Mouse (Mus musculus): ENCODE measurements around the gene Car5a. TPM values are rescaled to one million over a fixed set of nuclear protein-coding genes. Genes with fewer than 3 reads are reported as not detected.

Car5a gene
- total and polyA plus RNA-seq, 3 experiments: 0.08 TPM; not detected in 2

- no peak overlapping the region for H3K4me3 ChIP-seq (ENCODE audit: control insufficient read depth in 1 of 2, insufficient read depth in 1 of 2, low read depth in 2 of 2, low read length in 2 of 2)
- DNase-seq (ENCODE audit: low read depth, low spot score): peak; percentile 50
- no peak for TF ChIP-seq EP300 (IDR thresholded peaks at IDR 0.05; ENCODE audit: low read depth in 1 of 2, low read length in 2 of 2)
- TF ChIP-seq TBP (IDR thresholded peaks at IDR 0.05; ENCODE audit: low read depth, low read length): no peak
- TF ChIP-seq MYB (IDR thresholded peaks at IDR 0.05; ENCODE audit: low read depth, low read length): no peak
- no peak for TF ChIP-seq KAT2A (conservative IDR thresholded peaks at IDR 0.05; ENCODE audit: low read depth, low read length)
- no peak overlapping the region for H3K27ac ChIP-seq (ENCODE audit: control insufficient read depth, low read depth, low read length)
- H3K9ac ChIP-seq (ENCODE audit: control insufficient read depth, low read depth, low read length, poor library complexity, severe bottlenecking): no peak overlapping the region
- H3K27me3 ChIP-seq (ENCODE audit: control insufficient read depth in 1 of 2, insufficient read depth in 2 of 2, low read length in 2 of 2): no peaks in the 10 kb centered on the region
- peaks cover 0 to 9% of the 10 kb centered on the region in 2 experiments; a peak in 2 of 4 replicates for H3K36me3 ChIP-seq (ENCODE audit: control insufficient read depth in 1 of 2, insufficient read depth in 2 of 2, low read length in 2 of 2)
- H3K9me3 ChIP-seq (replicated peaks; ENCODE audit: insufficient read depth, low read length): no peaks in the 10 kb centered on the region
- H3K4me1 ChIP-seq (ENCODE audit: control insufficient read depth in 1 of 2, insufficient read depth in 2 of 2, low read length in 2 of 2): peaks cover 8 to 15% of the 10 kb centered on the region in 2 experiments
- H3K79me2 ChIP-seq (ENCODE audit: control insufficient read depth, insufficient read depth, low read length, poor library complexity): peaks cover 10% of the 10 kb centered on the region
Measured at GRCm38 (mm10) chr8:121911400-121911799, 33.3 kb downstream of the Car5a start.

GRCm38 (mm10) chr8:121909663-121910062 lies 35.0 kb downstream of the Car5a start:
- Histone ChIP-seq H3K4me3 (ENCODE audit: control insufficient read depth in 1 of 2, insufficient read depth in 1 of 2, low read depth in 2 of 2, low read length in 2 of 2) (peak overlapping the region; percentile 60 to 62; a peak in 3 of 4 replicates), H3K36me3 (ENCODE audit: control insufficient read depth in 1 of 2, insufficient read depth in 2 of 2, low read length in 2 of 2) (peaks cover 2 to 9% of the 10 kb centered on the region in 2 experiments), H3K9me3 (replicated peaks; ENCODE audit: insufficient read depth, low read length) (no peaks in the 10 kb centered on the region), H3K4me1 (ENCODE audit: control insufficient read depth in 1 of 2, insufficient read depth in 2 of 2, low read length in 2 of 2) (peaks cover 8 to 15% of the 10 kb centered on the region in 2 experiments), H3K9ac (ENCODE audit: control insufficient read depth, low read depth, low read length, poor library complexity, severe bottlenecking) (peak overlapping the region; percentile 69), H3K27ac (ENCODE audit: control insufficient read depth, low read depth, low read length) (peak overlapping the region; percentile 95), H3K27me3 (ENCODE audit: control insufficient read depth in 1 of 2, insufficient read depth in 2 of 2, low read length in 2 of 2) (no peaks in the 10 kb centered on the region), H3K79me2 (ENCODE audit: control insufficient read depth, insufficient read depth, low read length, poor library complexity) (peaks cover 28% of the 10 kb centered on the region)
- peak; percentile 89 for DNase-seq (ENCODE audit: low read depth, low spot score)
- no peak for TF ChIP-seq NRF1 (IDR thresholded peaks at IDR 0.05; ENCODE audit: insufficient read depth, low read depth, low read length, poor library complexity, severe bottlenecking)
- TF ChIP-seq GATA1 (IDR thresholded peaks at IDR 0.05; ENCODE audit: low read depth, low read length): peak; percentile 89
- TF ChIP-seq USF2 (IDR thresholded peaks at IDR 0.05; ENCODE audit: borderline replicate concordance in 1 of 2, insufficient read depth in 1 of 2, low read depth in 1 of 2, low read length in 2 of 2): no peak
- TF ChIP-seq SMC3 (IDR thresholded peaks at IDR 0.05; ENCODE audit: low read depth, low read length): peak; percentile 71
- TF ChIP-seq UBTF (IDR thresholded peaks at IDR 0.05; ENCODE audit: borderline replicate concordance, insufficient read depth, low read depth, low read length): no peak
- TF ChIP-seq HCFC1 (IDR thresholded peaks at IDR 0.05; ENCODE audit: low read depth, low read length): 0 out of 2 replicates have a peak, but pooled peaks have one; percentile 40
- TF ChIP-seq BHLHE40 (IDR thresholded peaks at IDR 0.05; ENCODE audit: borderline replicate concordance, low read depth, low read length): peak; percentile 91
- TF ChIP-seq SIN3A (IDR thresholded peaks at IDR 0.05; ENCODE audit: low read length): peak; percentile 82
- peak; percentile 85 for TF ChIP-seq ETS1 (IDR thresholded peaks at IDR 0.05; ENCODE audit: low read depth, low read length)
- TF ChIP-seq CTCF (IDR thresholded peaks at IDR 0.05 in 2 of 3, conservative IDR thresholded peaks at IDR 0.05 in 1 of 3; ENCODE audit: control insufficient read depth in 1 of 3, insufficient read depth in 1 of 3, low read depth in 2 of 3, low read length in 3 of 3, poor library complexity in 1 of 3, severe bottlenecking in 1 of 3): peak; percentile 40 to 94 (median 66)
- 0 out of 2 replicates have a peak, but pooled peaks have one; percentile 33 for TF ChIP-seq TBP (IDR thresholded peaks at IDR 0.05; ENCODE audit: low read depth, low read length)
- peak; percentile 88 for TF ChIP-seq TCF12 (IDR thresholded peaks at IDR 0.05; ENCODE audit: low read depth, low read length)
- TF ChIP-seq MEF2A (IDR thresholded peaks at IDR 0.05; ENCODE audit: extremely low read depth, insufficient replicate concordance, low read depth, low read length, poor library complexity, severe bottlenecking): peak; percentile 50; the same call in 1 of the 2 replicates
- TF ChIP-seq CHD2 (IDR thresholded peaks at IDR 0.05; ENCODE audit: low read length): no peak
- no peak for TF ChIP-seq KAT2A (conservative IDR thresholded peaks at IDR 0.05; ENCODE audit: low read depth, low read length)
- no peak for TF ChIP-seq POLR2AphosphoS2 (IDR thresholded peaks at IDR 0.05; ENCODE audit: low read length)
- TF ChIP-seq MXI1 (IDR thresholded peaks at IDR 0.05; ENCODE audit: low read depth, low read length): no peak
- peak; percentile 74 for TF ChIP-seq ZC3H11A (IDR thresholded peaks at IDR 0.05; ENCODE audit: low read depth, low read length)
- TF ChIP-seq TAL1 (IDR thresholded peaks at IDR 0.05; ENCODE audit: low read length): no peak
- no peak for TF ChIP-seq MYC (IDR thresholded peaks at IDR 0.05; ENCODE audit: low read depth, low read length)
- no peak for TF ChIP-seq ZKSCAN1 (IDR thresholded peaks at IDR 0.05; ENCODE audit: low read depth, low read length)
- TF ChIP-seq MYB (IDR thresholded peaks at IDR 0.05; ENCODE audit: low read depth, low read length): peak; percentile 88
- TF ChIP-seq USF1 (IDR thresholded peaks at IDR 0.05; ENCODE audit: low read depth, low read length): no peak
- no peak for TF ChIP-seq E2F4 (IDR thresholded peaks at IDR 0.05; ENCODE audit: borderline replicate concordance, low read depth, low read length)
- TF ChIP-seq EP300 (IDR thresholded peaks at IDR 0.05; ENCODE audit: low read depth in 1 of 2, low read length in 2 of 2): peak; percentile 81 to 93; a peak in 3 of 4 replicates
- peak; percentile 19; the same call in 1 of the 2 replicates for TF ChIP-seq ELF1 (IDR thresholded peaks at IDR 0.05; ENCODE audit: low read depth, low read length)
- peak; percentile 90 for TF ChIP-seq MAZ (IDR thresholded peaks at IDR 0.05; ENCODE audit: low read depth, low read length)
- peak; percentile 88 for TF ChIP-seq RAD21 (IDR thresholded peaks at IDR 0.05; ENCODE audit: low read depth, low read length)
- no peak for TF ChIP-seq POLR2AphosphoS5 (IDR thresholded peaks at IDR 0.05; ENCODE audit: borderline replicate concordance, low read depth, low read length)
- TF ChIP-seq RCOR1 (IDR thresholded peaks at IDR 0.05; ENCODE audit: low read depth, low read length): peak; percentile 80
